9 mouse cellular contexts compared by ENCODE assay signal in the genomic region with DNA sequence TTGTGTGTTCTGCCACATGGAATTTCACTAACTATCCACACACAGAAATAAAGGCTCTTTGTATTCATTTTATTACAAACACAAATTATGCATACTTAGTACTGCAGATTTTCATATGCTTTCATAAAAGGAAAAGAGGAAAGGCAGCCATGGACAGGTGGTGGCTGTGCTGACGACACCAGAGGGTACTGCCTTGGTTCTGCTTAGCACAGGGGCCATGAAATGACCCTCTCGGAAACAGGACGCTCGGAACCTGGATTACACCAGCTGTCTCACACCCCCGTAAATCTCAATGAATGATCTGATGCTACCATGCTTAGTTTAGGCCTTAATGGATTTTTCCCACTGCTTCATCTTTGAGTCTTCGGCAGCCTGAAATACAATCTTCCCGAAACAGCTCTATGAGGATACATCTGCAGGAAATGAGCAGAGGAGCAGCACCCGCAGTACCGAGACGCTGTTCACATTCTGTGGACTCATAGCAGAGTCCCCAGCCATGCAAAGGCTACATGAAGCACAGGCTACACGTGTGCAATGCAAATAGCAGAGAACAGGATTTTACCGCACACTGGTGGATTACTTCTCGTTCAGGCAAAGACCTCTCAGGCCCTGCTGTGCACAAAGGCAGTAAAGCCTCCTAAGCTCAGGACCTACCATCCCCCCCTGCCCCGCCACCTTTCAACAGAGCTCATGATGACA. TPM values are rescaled to one million over a fixed set of nuclear protein-coding genes. Genes with fewer than 3 reads are reported as not detected.
DNase-seq lines count a peak whose midpoint lies in the region; ATAC-seq lines count a peak whose summit lies in the region.
"Had no signal": no experiment of that assay in that cellular context is flagged by ENCODE, and none has a peak within 500 bp of the region (broad histone marks: within the 10 kb centered on the region; RNA-seq: fewer than 3 reads in every experiment).

No protein-coding gene starts in this region.

- H3K4me3 ChIP-seq in kidney, embryonic 15.5 days (replicated peaks) = no peak overlapping the region
- H3K4me3 ChIP-seq in embryonic facial prominence, embryonic 15.5 days (replicated peaks) = no peak overlapping the region
- no peak overlapping the region for H3K4me3 ChIP-seq in limb, embryonic 12.5 days (replicated peaks)
- H3K4me3 ChIP-seq: stomach, embryonic 15.5 days had no signal

- H3K4me2 ChIP-seq in kidney, embryonic 15.5 days = peak overlapping the region; percentile 38
- H3K4me2 ChIP-seq in embryonic facial prominence, embryonic 15.5 days (replicated peaks) = no peak overlapping the region
- H3K4me2 ChIP-seq in limb, embryonic 12.5 days = peak overlapping the region; percentile 43
- H3K4me2 ChIP-seq: stomach, embryonic 15.5 days had no signal

- H3K36me3 ChIP-seq in kidney, embryonic 15.5 days = 0 out of 2 replicates have a peak, but pooled peaks cover under 1% of the 10 kb centered on the region
- no peaks in the 10 kb centered on the region for H3K36me3 ChIP-seq in embryonic facial prominence, embryonic 15.5 days
- H3K36me3 ChIP-seq in limb, embryonic 12.5 days = no peaks in the 10 kb centered on the region
- H3K36me3 ChIP-seq: stomach, embryonic 15.5 days had no signal

- no peak overlapping the region for H3K9ac ChIP-seq in kidney, embryonic 15.5 days
- H3K9ac ChIP-seq in embryonic facial prominence, embryonic 15.5 days = no peak overlapping the region
- H3K9ac ChIP-seq in limb, embryonic 12.5 days (replicated peaks) = 0 out of 2 replicates have a peak overlapping the region, but pooled peaks have one; percentile 9
- H3K9ac ChIP-seq: stomach, embryonic 15.5 days had no signal

- 0 out of 2 replicates have a peak overlapping the region, but pooled peaks have one; percentile 27 for H3K27ac ChIP-seq in kidney, embryonic 15.5 days
- H3K27ac ChIP-seq in embryonic facial prominence, embryonic 15.5 days (replicated peaks) = peak overlapping the region; percentile 49; the same call in 1 of the 2 replicates
- peak overlapping the region; percentile 78 for H3K27ac ChIP-seq in limb, embryonic 12.5 days
- H3K27ac ChIP-seq: stomach, embryonic 15.5 days had no signal

- H3K9me3 ChIP-seq in kidney, embryonic 15.5 days (replicated peaks) = no peaks in the 10 kb centered on the region
- H3K9me3 ChIP-seq in embryonic facial prominence, embryonic 15.5 days (replicated peaks) = no peaks in the 10 kb centered on the region
- no peaks in the 10 kb centered on the region for H3K9me3 ChIP-seq in limb, embryonic 12.5 days
- H3K9me3 ChIP-seq: stomach, embryonic 15.5 days had no signal

- DNase-seq in kidney, postnatal 36 days = no peak
- peak; percentile 30 for DNase-seq in retina, adult 2 months (ENCODE audit: low read depth, low spot score)
- no peak for DNase-seq in gastrocnemius, postnatal 25 days
- DNase-seq in urinary bladder, postnatal 10 days (ENCODE audit: low spot score) = no peak
- no peak for DNase-seq in adrenal gland, postnatal 25 days

- H3K27me3 ChIP-seq in kidney, embryonic 15.5 days = no peaks in the 10 kb centered on the region
- no peaks in the 10 kb centered on the region for H3K27me3 ChIP-seq in embryonic facial prominence, embryonic 15.5 days
- no peaks in the 10 kb centered on the region for H3K27me3 ChIP-seq in limb, embryonic 12.5 days
- H3K27me3 ChIP-seq: stomach, embryonic 15.5 days had no signal

- WGBS in kidney, embryonic 15.5 days = 18% methylated on average over 14 of the region's 14 CpGs
- 37% methylated on average over 14 of the region's 14 CpGs for WGBS in embryonic facial prominence, embryonic 15.5 days
- WGBS in limb, embryonic 12.5 days = 8% methylated on average over 14 of the region's 14 CpGs

- H3K4me1 ChIP-seq in kidney, embryonic 15.5 days = peaks cover 34% of the 10 kb centered on the region
- H3K4me1 ChIP-seq in embryonic facial prominence, embryonic 15.5 days = peaks cover 14% of the 10 kb centered on the region; the same call in 1 of the 2 replicates
- peaks cover 54% of the 10 kb centered on the region for H3K4me1 ChIP-seq in limb, embryonic 12.5 days (replicated peaks)

- ATAC-seq in kidney, embryonic 15.5 days (replicated peaks; ENCODE audit: low FRiP score) = peak; percentile 49
- no peak; the same call in 1 of the 2 replicates for ATAC-seq in embryonic facial prominence, embryonic 15.5 days (ENCODE audit: insufficient number of reproducible peaks, low FRiP score, low TSS enrichment, low read depth)
- peak; percentile 80 for ATAC-seq in limb, embryonic 12.5 days (ENCODE audit: insufficient number of reproducible peaks, insufficient read depth, low FRiP score, low TSS enrichment, low read depth)

RNA-seq across cellular contexts. Expression of a gene that starts 17.2 kb away (rescaled TPM):
- 82.2 and 86.3 TPM in 2 replicates for polyA plus RNA-seq in kidney, embryonic 15.5 days (2015; fragmentation: Nextera tagmentation; extraction: Ambion mirVana)
- polyA plus RNA-seq in embryonic facial prominence, embryonic 15.5 days (2015; fragmentation: Nextera tagmentation; extraction: Ambion mirVana) = 93.1 and 94.9 TPM in 2 replicates
- 98.2 and 99.0 TPM in 2 replicates for polyA plus RNA-seq in limb, embryonic 12.5 days (2016; fragmentation: Nextera tagmentation; extraction: Ambion mirVana)
- 10 to 100 TPM; 32.6 to 32.7 TPM for total RNA-seq in gastrocnemius, postnatal 25 days (2021)
- 49.1 and 70.1 TPM in 2 replicates for total RNA-seq in adrenal gland, postnatal 25 days (2021)

Comparison
In these comparisons a context has a peak if more than half of its experiments do, and no peak if none do; other contexts are left out.
1. H3K27ac ChIP-seq: peak in every context shown above with its lines; median percentile 78 in limb, embryonic 12.5 days; 49 in embryonic facial prominence, embryonic 15.5 days; 27 in kidney, embryonic 15.5 days.